Mouse (Mus musculus) testis, adult 10 weeks (tissue): ENCODE measurements around the gene Adcyap1r1. TPM values are rescaled to one million over a fixed set of nuclear protein-coding genes. Genes with fewer than 3 reads are reported as not detected.

Experiments used
- polyA plus RNA-seq: library from polyadenylated mRNA; stranded (reverse); fragments of 350-450 nt; fragmentation: Illumina TruSeq; extraction: RNeasy Lipid Tissue Mini Kit (QIAGEN cat#74804); gene quantifications from one replicate; pipeline ENCODE4 v1.2.3, GENCODE M21; 2014; ENCODE audit warnings: low read depth, low replicate concordance

Gene Adcyap1r1
- 0.14 TPM for polyA plus RNA-seq

DNA sequence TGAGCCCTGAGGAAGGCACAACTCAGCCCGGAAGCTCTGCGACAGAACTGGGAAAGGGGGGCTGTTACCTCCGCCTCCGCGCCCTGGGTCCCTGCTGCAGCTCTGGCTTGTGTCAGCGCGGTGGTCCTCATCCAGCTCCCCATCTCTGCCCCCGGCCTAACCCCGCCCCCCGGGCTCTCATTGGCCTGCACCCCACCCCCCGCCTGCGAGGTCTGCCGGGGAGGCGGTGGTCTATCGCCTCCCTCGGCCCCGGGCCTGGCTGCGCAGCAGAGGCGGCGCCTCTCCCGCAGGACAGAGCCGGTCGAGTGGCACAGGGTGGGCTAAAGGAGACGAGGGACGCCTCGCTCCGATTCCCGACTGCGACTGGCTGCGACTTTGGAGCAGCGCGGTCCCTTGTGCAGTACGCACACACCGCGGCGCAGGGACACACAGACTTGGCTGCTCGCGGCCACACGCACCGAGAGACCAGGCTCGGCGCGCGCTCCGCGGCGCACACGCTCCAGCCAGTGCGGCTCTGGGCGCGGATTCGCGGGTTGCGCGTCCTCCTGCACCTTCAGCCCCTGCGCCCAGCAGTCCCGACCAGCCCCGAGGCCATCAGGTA lies at the start of gene Adcyap1r1:
Adcyap1r1 (plus strand) TSS at position 208 of the 601 bp plus-strand sequence.

Other genes starting within 250 kb of the Adcyap1r1 start
- 33.0 TPM for gene Mindy4, start 248.6 kb upstream of the Adcyap1r1 start, polyA plus RNA-seq
- gene Aqp1, start 115.5 kb upstream of the Adcyap1r1 start, polyA plus RNA-seq: 0.27 TPM
- not detected for gene Ghrhr, start 75.7 kb upstream of the Adcyap1r1 start, polyA plus RNA-seq
- gene Neurod6, start 229.3 kb downstream of the Adcyap1r1 start, polyA plus RNA-seq: not detected